Mouse (Mus musculus): Measurements from ENCODE around the gene Ttc7.

The Ttc7 gene

GRCm38 (mm10) chr17:87372189-87372588 is 89.5 kb downstream of the Ttc7 start:
- DNase-seq, result no peak

GRCm38 (mm10) chr17:87373327-87373726 is 90.6 kb downstream of the Ttc7 start:
- no peak for DNase-seq

- peak in 1 of 2 experiments; percentile 14 for DNase-seq
These were observed 93.3 kb downstream of the Ttc7 start for GRCm38 (mm10) chr17:87375941-87376511.

- DNase-seq, result peak in 1 of 2 experiments; percentile 12
These were observed 94.3 kb downstream of the Ttc7 start for GRCm38 (mm10) chr17:87376831-87377471.

- DNase-seq, result peak; percentile 69 to 83
These were observed 94.8 kb downstream of the Ttc7 start for GRCm38 (mm10) chr17:87377536-87377935.

GRCm38 (mm10) chr17:87378354-87379159 is 95.9 kb downstream of the Ttc7 start:
- peak in 1 of 2 experiments; percentile 25 for DNase-seq

GRCm38 (mm10) chr17:87379160-87379624 is 96.5 kb downstream of the Ttc7 start:
- no peak for DNase-seq

- DNase-seq, result peak in 1 of 2 experiments; percentile 26
These were observed 97.1 kb downstream of the Ttc7 start for GRCm38 (mm10) chr17:87379821-87380220.

GRCm38 (mm10) chr17:87380681-87381080 is 98.0 kb downstream of the Ttc7 start:
- DNase-seq, result peak in 1 of 2 experiments; percentile 10

GRCm38 (mm10) chr17:87385835-87386234 is 103.1 kb downstream of the Ttc7 start:
- DNase-seq, result no peak

- peak in 1 of 2 experiments; percentile 61 for DNase-seq
These were observed 104.4 kb downstream of the Ttc7 start for GRCm38 (mm10) chr17:87387068-87387467.

GRCm38 (mm10) chr17:87391242-87391641 is 108.6 kb downstream of the Ttc7 start:
- DNase-seq, result peak in 1 of 2 experiments; percentile 17

GRCm38 (mm10) chr17:87397088-87397487 is 114.4 kb downstream of the Ttc7 start:
- DNase-seq, result peak in 1 of 2 experiments; percentile 18

GRCm38 (mm10) chr17:87402444-87402843 is 119.8 kb downstream of the Ttc7 start:
- no peak for DNase-seq

GRCm38 (mm10) chr17:87403462-87403861 is 120.8 kb downstream of the Ttc7 start:
- no peak for DNase-seq

GRCm38 (mm10) chr17:87405576-87405975 is 122.9 kb downstream of the Ttc7 start:
- peak; percentile 43 to 49 for DNase-seq

GRCm38 (mm10) chr17:87406646-87407045 is 124.0 kb downstream of the Ttc7 start:
- no peak for DNase-seq

GRCm38 (mm10) chr17:87418082-87418481 is 135.4 kb downstream of the Ttc7 start:
- DNase-seq, result no peak

GRCm38 (mm10) chr17:87427511-87427910 is 144.8 kb downstream of the Ttc7 start, which contains the start of gene Stpg4:
Gene Stpg4 (minus strand): TSS chr17:87427741.
- no peak for DNase-seq

- no peak for DNase-seq
These were observed 146.7 kb downstream of the Ttc7 start for GRCm38 (mm10) chr17:87429431-87429830.
